Mouse (Mus musculus) heart, adult 18-20 months (tissue): ENCODE results near the gene Rtkn. TPM values are rescaled to one million over a fixed set of nuclear protein-coding genes. Genes with fewer than 3 reads are reported as not detected.
A peak's percentile ranks its signal among the peaks of the same experiment; 100 is the strongest.

Experiments
- DNase-seq, 2 experiments: peaks; one replicate each; pipeline ENCODE4 v3.0.0; 2021 to 2022; ENCODE audit warnings: mixed read lengths in 1 of 2
- microRNA-seq, 2 experiments: library from miRNA; unstranded; fragments of <30 nt; microRNA quantifications; one replicate each; pipeline ENCODE4 v1.2.0; 2022
- total RNA-seq, 2 experiments: library from RNA; stranded (reverse); gene quantifications; 2 replicates each; pipeline ENCODE4 v1.2.3; 2021

The Rtkn gene
- total RNA-seq, 2 experiments from 2014 or later = 3.5 to 5.9 TPM

GRCm38 (mm10) chr6:83172240-83172920 is 37.1 kb downstream of the Rtkn start:
- no peak for DNase-seq

- peak; percentile 26 to 48 for DNase-seq
These were observed 40.7 kb downstream of the Rtkn start for GRCm38 (mm10) chr6:83175996-83176395.

GRCm38 (mm10) chr6:83179390-83180117 is 44.3 kb downstream of the Rtkn start:
- peak in 1 of 2 experiments; percentile 26 for DNase-seq

DNA sequence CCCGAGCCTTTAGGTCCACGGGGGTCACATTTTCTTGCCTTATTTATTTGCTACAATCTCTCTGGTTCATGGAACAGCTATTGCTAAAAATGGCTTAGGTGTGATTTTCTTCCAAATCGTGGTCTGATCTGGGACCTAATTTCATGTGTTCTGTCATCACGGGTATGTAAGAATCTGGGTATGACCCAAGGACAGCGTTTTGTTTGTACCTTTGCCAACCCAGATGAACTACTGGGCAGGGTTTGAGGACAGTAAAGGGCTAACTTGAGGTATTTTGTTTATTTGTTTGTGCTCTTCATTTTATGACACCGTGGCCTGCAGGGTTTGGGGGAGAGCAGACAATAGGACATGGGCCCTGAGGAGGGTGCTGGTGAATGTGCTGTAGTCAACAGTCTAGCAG is 45.3 kb downstream of the Rtkn start:
- no peak for DNase-seq

DNA sequence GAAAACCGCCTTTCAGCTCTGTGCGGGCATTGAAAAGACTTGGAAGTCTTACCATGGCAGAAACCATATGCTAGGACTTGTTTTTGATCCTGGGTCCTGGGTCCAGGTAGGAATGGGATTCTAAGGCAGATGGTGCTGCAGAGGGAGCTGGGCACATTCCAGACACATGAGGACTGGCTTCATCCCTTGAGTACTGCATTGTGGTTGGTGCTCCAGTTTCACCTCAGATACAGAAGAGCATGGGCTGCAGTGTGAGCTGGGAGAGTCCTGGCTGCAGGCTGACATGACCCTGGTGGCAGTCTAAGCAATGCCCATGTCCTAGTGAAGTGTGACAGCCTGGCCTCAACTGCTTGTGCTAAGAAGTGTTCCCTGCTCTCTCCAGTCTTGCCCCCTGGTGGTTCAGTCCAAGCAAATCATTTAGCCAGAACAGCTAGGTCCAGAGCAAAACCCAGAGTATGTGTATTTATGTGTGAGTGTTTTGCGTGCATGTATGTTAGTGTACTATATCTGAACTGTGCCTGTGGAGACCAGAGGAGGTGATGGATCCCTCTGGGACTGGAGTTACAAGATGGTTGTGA is 49.7 kb downstream of the Rtkn start:
- no peak for DNase-seq

DNA sequence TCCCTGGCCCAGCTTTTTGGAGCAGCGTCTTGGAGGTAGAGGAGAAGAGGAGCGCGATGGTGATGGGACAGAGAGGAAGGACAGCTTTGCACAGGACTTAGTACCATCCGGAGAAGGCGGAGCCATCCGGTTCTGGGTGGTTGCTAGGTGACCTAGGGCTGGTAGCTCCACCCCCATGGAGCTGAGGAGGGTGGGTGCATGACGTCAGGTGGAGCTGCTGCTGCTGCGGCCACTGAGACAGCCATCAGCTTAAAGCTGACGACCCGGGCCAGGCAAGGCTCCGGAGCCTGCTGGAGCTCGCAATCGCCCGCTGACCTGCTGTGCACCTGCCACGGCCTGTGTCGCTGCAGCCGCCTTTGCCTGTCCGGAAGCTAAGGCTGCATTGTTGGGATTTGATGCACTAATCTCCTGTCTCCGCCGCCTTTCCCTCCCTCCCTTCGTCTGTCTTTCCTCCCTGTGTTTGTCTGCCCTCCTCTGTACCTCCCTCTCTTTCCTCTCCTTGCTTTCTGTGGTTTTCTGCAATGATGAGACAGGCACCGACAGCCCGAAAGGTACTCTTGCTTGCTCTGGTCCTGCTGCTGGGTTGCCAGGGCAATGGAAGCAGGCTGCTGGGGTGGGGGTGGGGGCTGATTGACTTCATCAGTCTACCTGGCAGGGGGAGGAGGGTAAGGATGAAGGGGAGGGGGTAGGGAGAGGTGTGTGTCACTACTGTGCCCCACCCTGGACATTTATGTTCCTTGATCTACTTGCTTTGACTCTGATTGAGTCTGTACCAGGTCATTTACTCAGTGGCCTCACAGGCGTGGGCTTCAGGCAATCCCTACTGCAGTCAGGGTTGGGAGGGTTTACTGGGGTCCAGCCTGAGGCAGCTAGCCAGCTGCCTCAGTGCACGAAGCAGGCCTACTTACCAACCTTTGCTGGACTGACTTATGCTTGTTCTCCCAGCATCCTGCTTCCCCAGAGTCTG is 50.9 kb downstream of the Rtkn start:
- peak; percentile 34 to 57 for DNase-seq

DNA sequence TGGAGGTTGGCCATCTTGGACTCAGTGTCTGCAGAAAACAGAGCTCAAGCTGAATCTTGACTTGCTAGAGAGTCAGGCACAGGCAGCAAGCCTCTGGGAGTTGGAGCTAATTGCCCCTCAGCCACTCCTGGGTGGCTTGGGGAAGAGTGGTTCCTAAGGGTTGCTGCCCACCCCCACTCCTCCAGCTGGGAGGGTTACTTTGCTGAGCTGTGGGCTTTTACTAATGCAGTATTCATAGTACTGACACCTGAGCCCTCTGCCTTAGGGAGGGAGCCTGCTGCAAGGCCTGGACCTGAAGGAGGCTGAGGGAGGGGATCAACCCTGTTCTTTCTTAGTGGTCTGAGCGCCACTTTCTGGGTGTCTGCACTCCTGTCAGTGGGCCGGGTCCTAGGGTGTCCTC is 51.7 kb downstream of the Rtkn start:
- DNase-seq = no peak

DNA sequence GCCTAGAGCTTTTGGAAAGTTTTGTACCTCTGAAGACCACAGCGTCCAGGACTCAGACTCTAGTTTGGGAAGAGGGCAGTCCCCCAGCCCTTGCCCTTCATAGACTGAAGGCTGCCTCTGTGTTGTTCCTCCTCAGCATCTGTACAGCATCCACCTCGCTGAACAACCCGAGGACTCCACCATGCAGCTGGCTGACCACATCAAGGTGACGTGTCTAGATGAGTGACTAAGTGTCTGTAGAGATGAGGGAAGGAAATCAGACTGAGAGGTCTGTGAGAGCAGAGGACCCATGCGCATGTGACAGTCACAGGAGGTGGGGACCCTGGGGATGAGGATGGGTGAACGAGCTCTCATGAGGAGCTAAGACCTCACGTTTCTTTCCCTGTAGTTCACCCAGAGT is 58.3 kb downstream of the Rtkn start:
- DNase-seq = no peak

- peak in 1 of 2 experiments; percentile 35 for DNase-seq
These were observed 62.2 kb downstream of the Rtkn start for GRCm38 (mm10) chr6:83197345-83198004.

Small RNA genes lying within 50 kb of the gene (microRNA-seq; reads per million reads assigned to microRNA genes)
- gene Mir3470a = 0 reads per million in 2 experiments

Other genes starting within 250 kb of the Rtkn start
- gene Sema4f, start 195.7 kb upstream of the Rtkn start, total RNA-seq = under 1 TPM; 0.12 to 0.15 TPM
- gene M1ap, start 188.6 kb upstream of the Rtkn start, total RNA-seq = under 1 TPM in 1 of 2 experiments, not detected in 1; 0.36 TPM
- 1 to 10 TPM; 2.7 to 4.7 TPM for gene Dok1, start 102.0 kb upstream of the Rtkn start, total RNA-seq
- gene Loxl3, start 101.3 kb upstream of the Rtkn start, total RNA-seq = 1 to 10 TPM; 1.7 to 2.3 TPM
- gene Aup1, start 80.9 kb upstream of the Rtkn start, total RNA-seq = 10 to 100 TPM; 76.3 to 77.2 TPM
- gene Htra2, start 80.2 kb upstream of the Rtkn start, total RNA-seq = 10 to 100 TPM; 31.2 to 32.7 TPM
- gene Dqx1, start 77.6 kb upstream of the Rtkn start, total RNA-seq = under 1 TPM; 0.20 to 0.87 TPM
- gene Tlx2, start 65.2 kb upstream of the Rtkn start, total RNA-seq = not detected
- gene Pcgf1, start 57.6 kb upstream of the Rtkn start, total RNA-seq = 1 to 10 TPM; 7.4 to 9.6 TPM
- 1 to 10 TPM; 1.3 to 1.5 TPM for gene Lbx2, start 49.1 kb upstream of the Rtkn start, total RNA-seq
- 1 to 10 TPM; 1.3 to 1.5 TPM for gene Ccdc142, start 33.9 kb upstream of the Rtkn start, total RNA-seq
- 1 to 10 TPM in 1 of 2 experiments, under 1 TPM in 1; 0.89 to 1.2 TPM for gene Gm42688, start 33.8 kb upstream of the Rtkn start, total RNA-seq
- 100 to 1,000 TPM; 124 to 135 TPM for gene Mrpl53, start 26.4 kb upstream of the Rtkn start, total RNA-seq
- 10 to 100 TPM in 1 of 2 experiments, 1 to 10 TPM in 1; 9.3 to 10.3 TPM for gene Mogs, start 20.0 kb upstream of the Rtkn start, total RNA-seq
- 10 to 100 TPM; 68.8 to 74.6 TPM for gene Wbp1, start 13.9 kb upstream of the Rtkn start, total RNA-seq
- gene Ino80b, start 10.0 kb upstream of the Rtkn start, total RNA-seq = 10 to 100 TPM; 11.9 to 15.7 TPM
- 1 to 10 TPM; 1.6 to 1.8 TPM for gene Wdr54, start 20.9 kb downstream of the Rtkn start, total RNA-seq
- under 1 TPM; 0.12 to 0.18 TPM for gene 1700003E16Rik, start 20.9 kb downstream of the Rtkn start, total RNA-seq
- 100 to 1,000 TPM; 130 to 133 TPM for gene Dctn1, start 30.5 kb downstream of the Rtkn start, total RNA-seq
- under 1 TPM in 1 of 2 experiments, not detected in 1; 0.08 TPM for gene Slc4a5, start 84.4 kb downstream of the Rtkn start, total RNA-seq
- gene Mthfd2, start 190.4 kb downstream of the Rtkn start, total RNA-seq = 1 to 10 TPM; 2.3 to 3.8 TPM
- gene Mob1a, start 190.6 kb downstream of the Rtkn start, total RNA-seq = 10 to 100 TPM; 23.8 to 26.6 TPM
- 100 to 1,000 TPM; 388 to 397 TPM for gene Bola3, start 213.7 kb downstream of the Rtkn start, total RNA-seq